Mouse (Mus musculus) lung, postnatal 0 days (tissue): Measurements from ENCODE around the gene Pde10a. TPM values are rescaled to one million over a fixed set of nuclear protein-coding genes. Genes with fewer than 3 reads are reported as not detected.
"Not testable (repeated sequence)": the region's sequence is repeated elsewhere in the genome, so short reads cannot be mapped to it uniquely, and the experiment has no call there.

ENCODE experiments used
- ATAC-seq: fragments of 200-750 bp; cut with Nextera tagmentation; 2 replicates; pipeline ENCODE4 v1.8.0; 2017; ENCODE audit warnings: moderate library complexity
- DNase-seq: peaks from one replicate; pipeline ENCODE4 v3.0.0-alpha.2; 2016; ENCODE audit warnings: low spot score
- H3K27ac ChIP-seq: fragments of 300-500 bp; sonication (generic); 2 replicates; pipeline ENCODE4 v1.5.1; 2014; ENCODE audit warnings: antibody characterized with exemption, mild to moderate bottlenecking, low read length, mixed read lengths
- H3K27me3 ChIP-seq: fragments of 300-500 bp; sonication (generic); replicated peaks from 2 replicates; pipeline ENCODE4 v1.6.1; 2014; ENCODE audit warnings: low read length, mixed read lengths; ENCODE audit not compliant: insufficient read depth
- H3K36me3 ChIP-seq: fragments of 300-500 bp; sonication (generic); 2 replicates; pipeline ENCODE4 v1.6.1; 2014; ENCODE audit warnings: low read length, mixed read lengths; ENCODE audit not compliant: insufficient read depth
- H3K4me1 ChIP-seq: fragments of 300-500 bp; sonication (generic); 2 replicates; pipeline ENCODE4 v1.6.1; 2014; ENCODE audit warnings: antibody characterized with exemption, low read depth, low read length, mixed read lengths; ENCODE audit not compliant: insufficient read depth
- H3K4me2 ChIP-seq: fragments of 300-500 bp; sonication (generic); replicated peaks from 2 replicates; pipeline ENCODE4 v1.6.1; 2014; ENCODE audit warnings: low read depth, mild to moderate bottlenecking, low read length, moderate library complexity, mixed read lengths
- H3K4me3 ChIP-seq: fragments of 300-500 bp; sonication (generic); 2 replicates; pipeline ENCODE4 v1.5.1; 2014; ENCODE audit warnings: low read depth, low read length
- H3K9ac ChIP-seq: fragments of 300-500 bp; sonication (generic); replicated peaks from 2 replicates; pipeline ENCODE4 v1.6.1; 2014; ENCODE audit warnings: low read depth, mild to moderate bottlenecking
- H3K9me3 ChIP-seq: fragments of 300-500 bp; sonication (generic); 2 replicates; pipeline ENCODE4 v1.6.1; 2016; ENCODE audit warnings: low read length, mixed read lengths
- CTCF ChIP-seq: IDR thresholded peaks from 2 replicates; pipeline ENCODE4 v1.5.1; 2016; ENCODE audit warnings: antibody characterized with exemption, mild to moderate bottlenecking
- EP300 ChIP-seq: IDR thresholded peaks from 2 replicates; pipeline ENCODE4 v1.6.1; 2016; ENCODE audit warnings: antibody characterized with exemption, mild to moderate bottlenecking, control low read depth
- WGBS: fragments of 180-500 bp; shearing (Covaris S2); extraction: QIAGEN DNeasy Blood & Tissue Kit; methylation state at CpG from one replicate; pipeline ENCODE4 v1.1.7; 2014; 5-methylcytosine and 5-hydroxymethylcytosine counted together
- polyA plus RNA-seq: library from polyadenylated mRNA; unstranded; fragments of >200 nt; fragmentation: Nextera tagmentation; extraction: Ambion mirVana; gene quantifications from 2 replicates; pipeline ENCODE4 v1.2.1, GENCODE M21; 2015

Gene Pde10a
- polyA plus RNA-seq, 1 experiment from 2014 or later = 0.86 TPM

DNA sequence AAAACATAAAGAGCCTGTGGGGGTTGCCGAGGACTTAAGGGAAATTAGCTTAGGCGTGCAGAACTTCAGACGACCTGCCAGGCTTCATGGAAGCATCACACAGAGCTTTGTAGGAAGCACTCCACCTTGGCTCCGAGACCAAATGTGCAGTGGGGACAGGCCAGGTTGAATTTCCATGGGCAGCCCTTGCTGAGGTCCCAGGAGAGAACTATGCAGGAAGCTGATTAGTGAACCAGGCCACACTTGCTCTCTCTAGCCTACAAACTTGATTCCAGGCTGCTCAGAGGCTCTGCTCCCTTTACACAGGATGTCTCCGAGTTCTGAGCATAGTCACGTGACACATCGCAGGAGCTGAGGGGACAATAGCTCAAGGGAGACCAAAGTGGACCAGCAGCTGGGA, 175.9 kb downstream of the Pde10a start:
- no peaks in the 10 kb centered on the region for H3K4me1 ChIP-seq
- no peak for TF ChIP-seq EP300
- no peak for TF ChIP-seq CTCF
- DNase-seq (no peak), ATAC-seq (no peak)
- no peaks in the 10 kb centered on the region for H3K27me3 ChIP-seq
- no peak overlapping the region for H3K4me2 ChIP-seq
- H3K27ac ChIP-seq = no peak overlapping the region
- no peaks in the 10 kb centered on the region for H3K9me3 ChIP-seq
- no peak overlapping the region for H3K9ac ChIP-seq
- whole genome bisulfite sequencing = 78% methylated on average over 7 of the region's 7 CpGs
- no peak overlapping the region for H3K4me3 ChIP-seq
- no peaks in the 10 kb centered on the region for H3K36me3 ChIP-seq

DNA sequence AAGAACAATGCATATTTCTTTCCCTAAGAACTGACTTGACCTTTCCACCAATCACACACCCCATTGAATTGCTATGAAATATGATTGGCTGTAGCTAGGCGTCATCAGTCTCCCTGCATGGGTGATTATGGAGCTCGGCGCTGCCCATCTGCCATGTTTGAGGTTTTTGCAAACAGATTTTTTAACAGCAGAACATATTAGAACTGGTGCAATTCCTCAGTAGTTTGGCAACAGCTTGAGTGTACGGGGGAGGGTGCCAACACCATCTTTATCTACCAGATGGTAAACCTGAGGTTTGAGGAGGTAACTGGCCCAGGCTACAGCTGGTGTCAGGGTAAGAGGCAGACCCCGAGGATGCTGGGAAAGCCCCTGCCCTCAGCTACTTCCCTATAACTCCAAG, 177.3 kb downstream of the Pde10a start:
- Histone ChIP-seq H3K27me3 (no peaks in the 10 kb centered on the region), H3K36me3 (no peaks in the 10 kb centered on the region), H3K4me3 (no peak overlapping the region), H3K4me1 (no peaks in the 10 kb centered on the region), H3K9me3 (no peaks in the 10 kb centered on the region), H3K4me2 (no peak overlapping the region), H3K9ac (no peak overlapping the region), H3K27ac (no peak overlapping the region)
- no peak for ATAC-seq
- 86% methylated on average over 5 of the region's 5 CpGs for WGBS
- no peak for TF ChIP-seq CTCF
- no peak for TF ChIP-seq EP300
- no peak for DNase-seq

DNA sequence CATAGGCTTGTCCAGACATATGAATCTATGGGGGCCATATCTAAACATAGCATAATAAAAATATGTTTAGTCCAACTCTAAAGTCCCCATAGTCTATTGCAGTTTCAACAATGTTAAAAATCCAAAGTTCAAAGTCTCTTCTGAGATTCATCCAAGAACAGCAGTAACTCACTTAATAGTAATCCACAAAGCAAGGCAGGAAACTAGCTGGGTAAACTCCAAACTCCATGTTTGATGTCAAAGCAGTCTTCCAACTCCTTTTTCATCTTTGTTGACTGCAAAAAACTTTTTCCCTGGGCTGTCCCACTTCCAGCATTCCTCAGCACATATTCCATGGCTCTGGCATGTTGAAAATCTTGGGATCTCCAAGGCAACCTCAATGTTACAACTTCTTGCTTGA, 182.8 kb downstream of the Pde10a start:
- Histone ChIP-seq H3K4me2 (no peak overlapping the region), H3K4me1 (no peaks in the 10 kb centered on the region), H3K27me3 (no peaks in the 10 kb centered on the region), H3K9ac (no peak overlapping the region), H3K36me3 (no peaks in the 10 kb centered on the region), H3K27ac (no peak overlapping the region), H3K9me3 (no peaks in the 10 kb centered on the region), H3K4me3 (no peak overlapping the region)
- ATAC-seq (no peak), DNase-seq (no peak)
- no peak for TF ChIP-seq CTCF
- no peak for TF ChIP-seq EP300

DNA sequence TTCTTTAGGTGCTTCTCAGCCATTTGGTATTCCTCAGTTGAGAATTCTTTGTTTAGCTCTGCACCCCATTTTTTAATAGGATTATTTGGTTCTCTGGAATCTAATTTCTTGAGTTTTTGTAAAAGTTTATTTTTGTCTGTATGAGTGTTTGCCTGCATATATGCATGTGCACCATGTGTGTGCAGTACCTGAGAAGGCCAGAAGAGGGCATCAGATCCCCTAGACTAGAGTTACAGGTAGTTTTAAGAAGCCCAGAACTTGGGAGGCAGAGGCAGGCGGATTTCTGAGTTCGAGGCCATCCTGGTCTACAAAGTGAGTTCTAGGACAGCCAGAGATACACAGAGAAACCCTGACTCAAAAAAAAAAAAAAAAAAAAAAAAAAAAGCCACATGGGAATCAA, 187.6 kb downstream of the Pde10a start:
- not testable (repeated sequence) for ATAC-seq

DNA sequence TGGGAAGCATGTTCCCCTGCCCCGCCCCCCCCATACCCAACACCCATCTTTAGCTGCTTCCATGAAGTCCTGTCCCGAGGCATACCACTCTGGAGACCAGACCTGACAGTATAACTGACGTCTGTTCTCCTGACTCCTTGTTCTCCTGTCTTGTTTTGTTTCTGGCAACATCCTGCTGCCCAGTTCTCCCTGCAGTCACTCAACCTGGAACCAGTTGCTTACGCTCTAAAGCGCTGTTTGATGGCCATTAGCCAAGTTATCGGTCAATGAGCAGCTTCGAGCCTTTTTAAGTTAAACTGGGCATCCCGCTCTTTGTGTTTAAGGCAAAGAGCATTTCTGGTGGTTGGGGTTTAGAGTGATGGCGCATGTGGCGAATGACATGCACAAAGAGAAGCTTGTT, 195.8 kb downstream of the Pde10a start:
- no peak for DNase-seq
- 73% methylated on average over 10 of the region's 10 CpGs for WGBS
- H3K9ac ChIP-seq = no peak overlapping the region
- no peaks in the 10 kb centered on the region for H3K9me3 ChIP-seq
- H3K4me1 ChIP-seq = no peaks in the 10 kb centered on the region
- H3K36me3 ChIP-seq = no peaks in the 10 kb centered on the region
- TF ChIP-seq EP300 (no peak), CTCF (no peak)
- no peak for ATAC-seq
- H3K27ac ChIP-seq = no peak overlapping the region
- no peak overlapping the region for H3K4me3 ChIP-seq
- no peak overlapping the region for H3K4me2 ChIP-seq
- no peaks in the 10 kb centered on the region for H3K27me3 ChIP-seq

More for the DNA sequence above, 187.6 kb downstream of the Pde10a start:
- H3K4me3 ChIP-seq, H3K27ac ChIP-seq, H3K9ac ChIP-seq, DNase-seq, H3K4me2 ChIP-seq, H3K27me3 ChIP-seq, H3K36me3 ChIP-seq, H3K4me1 ChIP-seq, H3K9me3 ChIP-seq: not testable (repeated sequence)
- 86% methylated on average over 2 of the region's 2 CpGs for WGBS

DNA sequence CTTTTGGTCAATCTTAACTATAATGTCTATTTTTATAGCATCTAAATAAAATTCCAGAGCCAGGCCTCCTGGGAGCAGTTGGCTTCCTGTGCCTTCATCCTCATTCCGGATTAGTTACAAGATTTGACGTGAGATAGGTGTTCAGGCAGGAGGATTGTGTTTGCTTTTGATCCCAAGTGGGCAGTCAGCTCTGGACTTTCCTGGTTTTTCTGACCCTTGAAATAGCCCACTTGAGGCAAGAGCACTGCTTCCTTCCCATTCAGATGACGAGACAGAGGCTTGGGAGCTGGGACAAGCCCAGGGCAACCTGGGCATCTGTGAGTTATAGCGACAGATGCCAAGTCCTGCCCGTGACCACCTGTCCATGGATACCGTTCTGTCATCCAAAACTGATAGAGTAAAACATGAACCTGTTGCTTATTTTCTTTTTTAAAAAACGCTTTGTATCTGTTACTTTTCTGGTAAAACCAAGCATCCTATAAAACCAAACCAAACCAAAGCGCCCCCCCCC, 199.3 kb downstream of the Pde10a start:
- H3K27ac ChIP-seq = no peak overlapping the region
- DNase-seq = no peak
- no peak overlapping the region for H3K4me3 ChIP-seq
- no peak for ATAC-seq
- no peak overlapping the region for H3K4me2 ChIP-seq
- no peaks in the 10 kb centered on the region for H3K4me1 ChIP-seq
- H3K36me3 ChIP-seq = no peaks in the 10 kb centered on the region
- 65% methylated on average over 8 of the region's 8 CpGs for WGBS
- TF ChIP-seq EP300 (no peak), CTCF (no peak)
- no peak overlapping the region for H3K9ac ChIP-seq
- H3K27me3 ChIP-seq = no peaks in the 10 kb centered on the region
- H3K9me3 ChIP-seq = no peaks in the 10 kb centered on the region

DNA sequence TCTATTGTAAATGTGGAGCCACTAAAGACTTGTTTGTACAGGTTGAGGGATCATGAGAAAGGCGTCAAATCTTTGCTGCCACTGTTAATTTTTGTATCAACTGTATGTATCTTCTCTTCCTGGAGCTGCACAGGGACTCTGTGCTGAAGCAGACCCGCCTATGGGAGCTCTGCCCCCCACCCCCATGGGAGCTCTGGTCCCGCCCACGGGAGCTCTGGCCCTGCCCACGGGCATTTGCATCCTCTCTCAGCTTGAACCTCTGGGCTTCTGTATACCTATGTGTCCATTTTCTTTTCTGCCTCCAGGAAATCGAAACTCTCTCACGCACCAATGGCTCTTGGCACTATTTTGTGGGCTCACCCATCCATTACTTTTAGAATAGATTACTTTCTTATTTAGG, 203.5 kb downstream of the Pde10a start:
- ATAC-seq (no peak), DNase-seq (no peak)
- WGBS = 40% methylated on average over 7 of the region's 7 CpGs
- no peaks in the 10 kb centered on the region for H3K27me3 ChIP-seq
- no peaks in the 10 kb centered on the region for H3K9me3 ChIP-seq
- no peak overlapping the region for H3K4me3 ChIP-seq
- no peaks in the 10 kb centered on the region for H3K4me1 ChIP-seq
- no peak for TF ChIP-seq CTCF
- no peak overlapping the region for H3K27ac ChIP-seq
- no peaks in the 10 kb centered on the region for H3K36me3 ChIP-seq
- no peak overlapping the region for H3K9ac ChIP-seq
- no peak overlapping the region for H3K4me2 ChIP-seq
